Mouse (Mus musculus) yolk sac, embryonic 10.5 days (tissue): ENCODE measurements around the gene Cltrn.

ENCODE experiments used
- DNase-seq: peaks from one replicate; pipeline ENCODE4 v3.0.0-alpha.2; 2017; ENCODE audit warnings: low spot score

Cltrn gene

GRCm38 (mm10) chrX:164139032-164139431 lies 50.4 kb downstream of the Cltrn start, which contains the start of gene Ace2:
Ace2 (plus strand) TSS chrX:164139332.
- DNase-seq, result no peak

- DNase-seq, result no peak
These were observed 57.0 kb downstream of the Cltrn start for GRCm38 (mm10) chrX:164145463-164146250.

- DNase-seq, result no peak
These were observed 64.1 kb downstream of the Cltrn start for GRCm38 (mm10) chrX:164152703-164153102.

GRCm38 (mm10) chrX:164153606-164154005 lies 65.0 kb downstream of the Cltrn start:
- no peak for DNase-seq

- DNase-seq, result no peak
These were observed 66.0 kb downstream of the Cltrn start for GRCm38 (mm10) chrX:164154594-164154993.

GRCm38 (mm10) chrX:164164681-164165080 lies 76.1 kb downstream of the Cltrn start:
- DNase-seq, result no peak
